Mouse (Mus musculus) testis, adult 2 months (tissue): ENCODE data around the gene Vps37d.

ENCODE experiments used
- CTCF ChIP-seq: fragments of 200-500 bp; IDR thresholded peaks from 2 replicates; pipeline ENCODE4 v1.5.1; 2012; ENCODE audit warnings: low read depth, mild to moderate bottlenecking, inconsistent platforms, low read length, moderate library complexity; ENCODE audit not compliant: control insufficient read depth, insufficient read depth, insufficient replicate concordance
- POLR2A ChIP-seq: fragments of 200-500 bp; IDR thresholded peaks from 2 replicates; pipeline ENCODE4 v1.6.1; 2012; ENCODE audit warnings: low read depth, mild to moderate bottlenecking, inconsistent platforms, low read length, moderate library complexity; ENCODE audit not compliant: control insufficient read depth

GRCm38 (mm10) chr5:135109426-135109825 is 31.4 kb upstream of the Vps37d start:
- TF ChIP-seq POLR2A (no peak), CTCF (no peak)
